In the genomic region with DNA sequence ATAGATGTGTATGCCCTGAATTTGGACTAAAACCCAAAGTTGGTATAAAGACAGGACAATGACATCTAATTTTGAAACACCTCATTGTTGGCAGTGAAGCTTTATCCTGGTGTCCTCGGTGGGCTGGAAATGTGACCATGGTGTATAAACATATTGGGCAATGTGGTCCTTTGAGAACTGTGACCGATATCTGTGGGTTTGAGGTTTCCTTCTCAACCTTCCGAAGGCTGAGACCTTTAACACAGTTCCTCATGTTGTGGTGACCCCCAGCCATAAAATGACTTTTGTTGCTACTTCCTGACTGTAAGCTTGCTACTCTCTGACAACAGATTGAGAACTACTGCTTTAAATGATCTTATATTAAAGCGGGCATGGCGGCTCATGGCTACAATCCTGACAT, we compare ENCODE assay signal across 35 mouse cellular contexts. TPM values are rescaled to one million over a fixed set of nuclear protein-coding genes. Genes with fewer than 3 reads are reported as not detected.
DNase-seq lines count a peak whose midpoint lies in the region; ATAC-seq and TF ChIP-seq lines count a peak whose summit lies in the region.
"Had no signal": no experiment of that assay in that cellular context is flagged by ENCODE, and none has a peak within 500 bp of the region (broad histone marks: within the 10 kb centered on the region; RNA-seq: fewer than 3 reads in every experiment).

No protein-coding gene starts in this region.

- H3K79me2 ChIP-seq in C2C12 (ENCODE audit: control insufficient read depth, insufficient read depth): no peaks in the 10 kb centered on the region

- no peak overlapping the region for H3K9ac ChIP-seq in liver, postnatal 0 days (replicated peaks)
- H3K9ac ChIP-seq: embryonic facial prominence, embryonic 12.5 days; heart, embryonic 13.5 days; hindbrain, embryonic 15.5 days; kidney, embryonic 15.5 days; midbrain, embryonic 13.5 days had no signal

- no peak overlapping the region for H3K4me3 ChIP-seq in liver, postnatal 0 days (ENCODE audit: low read depth, low read length)
- no peak overlapping the region for H3K4me3 ChIP-seq in C2C12 (ENCODE audit: insufficient read depth, poor library complexity, severe bottlenecking)
- H3K4me3 ChIP-seq in megakaryocyte, embryonic 14.5 days (replicated peaks): peak overlapping the region; percentile 11
- H3K4me3 ChIP-seq: embryonic facial prominence, embryonic 12.5 days; heart, adult 2 months; heart, embryonic 13.5 days; hindbrain, embryonic 10.5 days; hindbrain, embryonic 15.5 days; kidney, embryonic 15.5 days; layer of hippocampus, adult 2 months; midbrain, embryonic 13.5 days had no signal

- peaks cover 6% of the 10 kb centered on the region; the same call in 1 of the 2 replicates for H3K4me1 ChIP-seq in liver, postnatal 0 days (ENCODE audit: insufficient read depth)
- H3K4me1 ChIP-seq in megakaryocyte, embryonic 14.5 days: peaks cover 73% of the 10 kb centered on the region
- H3K4me1 ChIP-seq: embryonic facial prominence, embryonic 12.5 days; heart, embryonic 13.5 days; hindbrain, embryonic 10.5 days; hindbrain, embryonic 15.5 days; kidney, embryonic 15.5 days; midbrain, embryonic 13.5 days had no signal

- no peaks in the 10 kb centered on the region for H3K79me3 ChIP-seq in C2C12 (ENCODE audit: low read depth)

- no peak overlapping the region for H3K27ac ChIP-seq in liver, postnatal 0 days (ENCODE audit: low read depth)
- H3K27ac ChIP-seq: embryonic facial prominence, embryonic 12.5 days; heart, adult 2 months; heart, embryonic 13.5 days; hindbrain, embryonic 10.5 days; hindbrain, embryonic 15.5 days; kidney, embryonic 15.5 days; layer of hippocampus, adult 2 months; midbrain, embryonic 13.5 days had no signal

- H3K4me2 ChIP-seq in liver, postnatal 0 days (ENCODE audit: low read depth, low read length): peak overlapping the region; percentile 23; the same call in 1 of the 2 replicates
- H3K4me2 ChIP-seq: embryonic facial prominence, embryonic 12.5 days; heart, embryonic 13.5 days; hindbrain, embryonic 15.5 days; kidney, embryonic 15.5 days; midbrain, embryonic 13.5 days had no signal

- H3K27me3 ChIP-seq in liver, postnatal 0 days (ENCODE audit: insufficient read depth, low read length): no peaks in the 10 kb centered on the region
- H3K27me3 ChIP-seq in C2C12 (ENCODE audit: control insufficient read depth, insufficient read depth, insufficient read length): peaks cover 3% of the 10 kb centered on the region
- H3K27me3 ChIP-seq in megakaryocyte, embryonic 14.5 days (replicated peaks): peaks cover 11% of the 10 kb centered on the region
- H3K27me3 ChIP-seq: embryonic facial prominence, embryonic 12.5 days; heart, embryonic 13.5 days; hindbrain, embryonic 15.5 days; kidney, embryonic 15.5 days; midbrain, embryonic 13.5 days had no signal

- no peak overlapping the region for H3ac ChIP-seq in C2C12 (ENCODE audit: control insufficient read depth, insufficient read length, low read depth)

- no peaks in the 10 kb centered on the region for H3K36me3 ChIP-seq in liver, postnatal 0 days (replicated peaks; ENCODE audit: insufficient read depth, low read length)
- H3K36me3 ChIP-seq in C2C12 (ENCODE audit: control insufficient read depth, insufficient read depth): no peaks in the 10 kb centered on the region
- H3K36me3 ChIP-seq in megakaryocyte, embryonic 14.5 days (replicated peaks; ENCODE audit: low read length): peaks cover 14% of the 10 kb centered on the region
- H3K36me3 ChIP-seq: embryonic facial prominence, embryonic 12.5 days; G1E; heart, embryonic 13.5 days; hindbrain, embryonic 10.5 days; hindbrain, embryonic 15.5 days; kidney, embryonic 15.5 days; midbrain, embryonic 13.5 days had no signal

- WGBS in liver, postnatal 0 days (ENCODE audit: insufficient replicate concordance): 21% methylated on average over 5 of the region's 5 CpGs

- no peak for TF ChIP-seq EP300 in liver, postnatal 0 days (IDR thresholded peaks at IDR 0.05; ENCODE audit: low read depth)

- ATAC-seq in liver, postnatal 0 days: peak; percentile 19; the same call in 1 of the 2 replicates
- peak; percentile 91 for ATAC-seq in common myeloid progenitor, adult 5-6 weeks (replicated peaks; ENCODE audit: low read depth, poor library complexity, severe bottlenecking)
- ATAC-seq: forebrain, embryonic 14.5 days; inflammation-experienced regulatory T-cells, adult 6 months; lung, postnatal 0 days; midbrain, embryonic 13.5 days had no signal

- H3K9me3 ChIP-seq in liver, postnatal 0 days (ENCODE audit: low read length): no peaks in the 10 kb centered on the region
- peaks cover 5% of the 10 kb centered on the region; the same call in 1 of the 2 replicates for H3K9me3 ChIP-seq in megakaryocyte, embryonic 14.5 days
- H3K9me3 ChIP-seq: embryonic facial prominence, embryonic 12.5 days; G1E; heart, embryonic 13.5 days; hindbrain, embryonic 10.5 days; hindbrain, embryonic 15.5 days; kidney, embryonic 15.5 days; midbrain, embryonic 13.5 days had no signal

- no peak for DNase-seq in liver, postnatal 0 days
- DNase-seq in liver: no peak
- DNase-seq in ovary, postnatal 36 days (ENCODE audit: low spot score): no peak
- DNase-seq in thymus, postnatal 25 days: no peak
- no peak for DNase-seq in thymus, postnatal 36 days
- DNase-seq: adrenal gland, adult 8-10 months; cerebellum, adult 11 months; cerebellum, adult 9-10 months; cerebellum, postnatal 36 days; embryo, embryonic 11 days; gastrocnemius, postnatal 14 days; heart, adult 2 months; heart, postnatal 10 days; kidney, adult 11 months; kidney, postnatal 25 days; layer of hippocampus, postnatal 36 days; lung, adult 18-20 months; right cerebral cortex, adult 18-20 months; right cerebral cortex, postnatal 4 days; thymus, postnatal 14 days had no signal

- no peak for TF ChIP-seq CTCF in liver, postnatal 0 days (IDR thresholded peaks at IDR 0.05; ENCODE audit: low read depth)
- TF ChIP-seq CTCF in C2C12 (IDR thresholded peaks at IDR 0.05; ENCODE audit: control insufficient read depth, insufficient read depth, insufficient read length): no peak

TF ChIP-seq in C2C12, 6 proteins besides CTCF, POLR2A, EP300 and RAD21:
- TF ChIP-seq USF1 (IDR thresholded peaks at IDR 0.05; ENCODE audit: low read depth): no peak
- TF ChIP-seq CEBPB (IDR thresholded peaks at IDR 0.05; ENCODE audit: low read depth): peak; percentile 16
TF ChIP-seq in C2C12: peak in this region for 1.

RNA-seq across cellular contexts. Expression of a gene that starts 6.7 kb away (rescaled TPM):
- 0.92 and 1.2 TPM in 2 replicates for polyA plus RNA-seq in liver, postnatal 0 days (2015; fragmentation: Nextera tagmentation; extraction: Ambion mirVana)
- polyA plus RNA-seq in C2C12 (2012; fragmentation: generic; extraction: Trizol): not detected
- 1.1 and 3.1 TPM in 2 replicates for total RNA-seq in common myeloid progenitor, adult 5-6 weeks (2017)
- 0.04 TPM in 1 of 2 replicates, not detected in the other for polyA plus RNA-seq in megakaryocyte, embryonic 14.5 days (2012; ENCODE audit: insufficient read depth, low replicate concordance)
- polyA plus RNA-seq: embryonic facial prominence, embryonic 12.5 days; forebrain, embryonic 14.5 days; hindbrain, embryonic 10.5 days; limb, embryonic 11.5 days had no signal

RNA-seq across cellular contexts. Expression of a gene that starts 8.7 kb away (rescaled TPM):
- 5.5 and 6.9 TPM in 2 replicates for polyA plus RNA-seq in liver, postnatal 0 days (2015; fragmentation: Nextera tagmentation; extraction: Ambion mirVana)
- polyA plus RNA-seq in C2C12 (2012; fragmentation: generic; extraction: Trizol): 0.02 TPM
- 0.55 TPM in 1 of 2 replicates, not detected in the other for total RNA-seq in common myeloid progenitor, adult 5-6 weeks (2017)
- 2.0 and 6.6 TPM in 2 replicates for polyA plus RNA-seq in megakaryocyte, embryonic 14.5 days (2012; ENCODE audit: insufficient read depth, low replicate concordance)
- polyA plus RNA-seq: G1E had no signal

RNA-seq across cellular contexts. Expression of a gene that starts 22.7 kb away (rescaled TPM):
- 7.5 and 8.4 TPM in 2 replicates for polyA plus RNA-seq in liver, postnatal 0 days (2015; fragmentation: Nextera tagmentation; extraction: Ambion mirVana)
- 11.7 TPM for polyA plus RNA-seq in C2C12 (2012; fragmentation: generic; extraction: Trizol)
- 15.1 and 18.0 TPM in 2 replicates for total RNA-seq in common myeloid progenitor, adult 5-6 weeks (2017)
- polyA plus RNA-seq in megakaryocyte, embryonic 14.5 days (2012; ENCODE audit: insufficient read depth, low replicate concordance): 53.8 and 168 TPM in 2 replicates

RNA-seq across cellular contexts. Expression of a gene that starts 28.9 kb away (rescaled TPM):
- 3.6 and 3.9 TPM in 2 replicates for polyA plus RNA-seq in liver, postnatal 0 days (2015; fragmentation: Nextera tagmentation; extraction: Ambion mirVana)
- 14.4 TPM for polyA plus RNA-seq in C2C12 (2012; fragmentation: generic; extraction: Trizol)
- 4.5 and 9.2 TPM in 2 replicates for total RNA-seq in common myeloid progenitor, adult 5-6 weeks (2017)
- 29.7 and 75.4 TPM in 2 replicates for polyA plus RNA-seq in megakaryocyte, embryonic 14.5 days (2012; ENCODE audit: insufficient read depth, low replicate concordance)

RNA-seq across cellular contexts. Expression of a gene that starts 35.9 kb away (rescaled TPM):
- polyA plus RNA-seq in liver, postnatal 0 days (2015; fragmentation: Nextera tagmentation; extraction: Ambion mirVana): 5.7 and 8.8 TPM in 2 replicates
- 52.2 TPM for polyA plus RNA-seq in C2C12 (2012; fragmentation: generic; extraction: Trizol)
- 53.6 and 123 TPM in 2 replicates for total RNA-seq in common myeloid progenitor, adult 5-6 weeks (2017)
- 27.8 and 101 TPM in 2 replicates for polyA plus RNA-seq in megakaryocyte, embryonic 14.5 days (2012; ENCODE audit: insufficient read depth, low replicate concordance)
